Mouse (Mus musculus): ENCODE results near the gene Ccdc32. TPM values are rescaled to one million over a fixed set of nuclear protein-coding genes. Genes with fewer than 3 reads are reported as not detected.
"Not testable (repeated sequence)": the region's sequence is repeated elsewhere in the genome, so short reads cannot be mapped to it uniquely, and the experiment has no call there.

The Ccdc32 gene
- polyA plus RNA-seq, 1 experiment from 2014 or later, result 36.0 TPM

DNA sequence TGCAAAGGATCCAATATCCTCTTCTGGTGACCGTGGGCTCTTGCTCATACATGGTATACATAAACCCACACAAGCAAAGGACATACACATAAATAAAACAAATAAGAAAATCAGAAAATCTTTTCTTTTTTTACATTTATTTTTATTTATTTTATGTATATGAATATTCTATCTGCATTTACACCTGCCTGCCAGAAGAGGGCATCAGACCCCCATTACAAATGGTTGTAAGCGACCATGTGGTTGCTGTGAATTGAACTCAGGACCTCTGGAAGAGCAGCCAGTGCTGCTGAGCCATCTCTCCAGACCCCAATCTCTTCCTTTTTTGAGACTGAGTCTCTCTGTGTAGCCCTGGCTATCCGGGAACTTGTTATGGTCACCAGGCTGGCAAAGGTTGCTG is 11.5 kb downstream of the Ccdc32 start:
- WGBS, result 96% methylated on average over 3 of the region's 3 CpGs

GRCm38 (mm10) chr2:119016312-119016711 is 12.9 kb downstream of the Ccdc32 start:
- WGBS, result 82% methylated on average over 4 of the region's 4 CpGs
- not testable (repeated sequence) for H3K9me3 ChIP-seq (ENCODE audit: control insufficient read depth, low read length); H3K27ac ChIP-seq; DNase-seq (ENCODE audit: low spot score); H3K27me3 ChIP-seq (ENCODE audit: control insufficient read depth, insufficient read depth, low read length); ATAC-seq (ENCODE audit: low FRiP score); H3K4me1 ChIP-seq (replicated peaks; ENCODE audit: control insufficient read depth, insufficient read depth, low read length); H3K9ac ChIP-seq; H3K4me2 ChIP-seq (replicated peaks); H3K4me3 ChIP-seq (replicated peaks; ENCODE audit: low read length)
- peaks cover 31% of the 10 kb centered on the region for H3K36me3 ChIP-seq (replicated peaks; ENCODE audit: control insufficient read depth, insufficient read depth)

More for the DNA sequence above, 11.5 kb downstream of the Ccdc32 start:
- DNase-seq (ENCODE audit: low spot score) (no peak), ATAC-seq (ENCODE audit: low FRiP score) (no peak)
- Histone ChIP-seq H3K27ac (no peak overlapping the region), H3K4me1 (replicated peaks; ENCODE audit: control insufficient read depth, insufficient read depth, low read length) (peaks cover 9% of the 10 kb centered on the region), H3K4me2 (replicated peaks) (no peak overlapping the region), H3K4me3 (replicated peaks; ENCODE audit: low read length) (no peak overlapping the region), H3K9me3 (ENCODE audit: control insufficient read depth, low read length) (peaks cover 2% of the 10 kb centered on the region; the same call in 1 of the 2 replicates), H3K27me3 (ENCODE audit: control insufficient read depth, insufficient read depth, low read length) (no peaks in the 10 kb centered on the region), H3K9ac (no peak overlapping the region), H3K36me3 (replicated peaks; ENCODE audit: control insufficient read depth, insufficient read depth) (peaks cover 41% of the 10 kb centered on the region)

DNA sequence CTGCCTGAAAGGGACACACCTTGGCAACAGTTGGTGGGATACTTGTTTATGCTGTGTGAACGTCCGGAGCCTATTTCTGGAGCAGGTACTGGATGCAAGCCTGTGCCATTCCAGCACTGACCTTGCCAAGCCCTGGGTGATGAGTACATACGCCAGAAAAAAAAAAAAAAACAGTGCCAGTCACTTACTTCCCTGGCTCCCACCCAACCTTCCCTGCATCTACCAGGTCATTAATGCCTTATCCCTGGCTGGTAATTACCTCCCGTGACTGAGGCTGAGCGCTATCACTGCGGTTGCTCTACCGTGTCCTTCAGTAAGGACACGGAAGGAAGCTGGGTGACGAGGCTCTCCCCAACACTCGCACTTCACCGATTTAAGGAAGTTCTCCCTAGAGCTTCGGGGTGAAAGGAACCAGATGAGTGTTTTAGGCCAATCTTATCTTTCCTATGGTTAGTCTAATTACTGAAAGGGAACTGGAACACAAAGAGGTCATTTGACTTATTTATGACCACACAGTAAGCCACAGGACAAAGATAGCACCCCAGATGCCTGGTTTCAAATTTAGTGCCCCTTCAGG is 13.5 kb downstream of the Ccdc32 start:
- DNase-seq (ENCODE audit: low spot score) (no peak), ATAC-seq (ENCODE audit: low FRiP score) (no peak)
- WGBS, result 70% methylated on average over 12 of the region's 12 CpGs
- Histone ChIP-seq H3K4me2 (replicated peaks) (no peak overlapping the region), H3K27me3 (ENCODE audit: control insufficient read depth, insufficient read depth, low read length) (no peaks in the 10 kb centered on the region), H3K9me3 (ENCODE audit: control insufficient read depth, low read length) (peaks cover 2% of the 10 kb centered on the region; the same call in 1 of the 2 replicates), H3K4me1 (replicated peaks; ENCODE audit: control insufficient read depth, insufficient read depth, low read length) (peaks cover 9% of the 10 kb centered on the region), H3K36me3 (replicated peaks; ENCODE audit: control insufficient read depth, insufficient read depth) (peaks cover 24% of the 10 kb centered on the region), H3K27ac (no peak overlapping the region), H3K9ac (no peak overlapping the region), H3K4me3 (replicated peaks; ENCODE audit: low read length) (no peak overlapping the region)

GRCm38 (mm10) chr2:119014989-119015388 is 14.2 kb downstream of the Ccdc32 start:
- Histone ChIP-seq H3K9me3 (ENCODE audit: control insufficient read depth, low read length) (peaks cover 2% of the 10 kb centered on the region; the same call in 1 of the 2 replicates), H3K4me1 (replicated peaks; ENCODE audit: control insufficient read depth, insufficient read depth, low read length) (peaks cover 9% of the 10 kb centered on the region), H3K9ac (no peak overlapping the region), H3K4me3 (replicated peaks; ENCODE audit: low read length) (no peak overlapping the region), H3K27ac (no peak overlapping the region), H3K27me3 (ENCODE audit: control insufficient read depth, insufficient read depth, low read length) (no peaks in the 10 kb centered on the region), H3K36me3 (replicated peaks; ENCODE audit: control insufficient read depth, insufficient read depth) (peaks cover 18% of the 10 kb centered on the region), H3K4me2 (replicated peaks) (no peak overlapping the region)
- no peak for ATAC-seq (ENCODE audit: low FRiP score)
- no peak for DNase-seq (ENCODE audit: low spot score)
- WGBS, result 85% methylated on average over 7 of the region's 7 CpGs

GRCm38 (mm10) chr2:119009376-119009775 is 19.8 kb downstream of the Ccdc32 start:
- WGBS, result 98% methylated on average over 2 of the region's 2 CpGs
- Histone ChIP-seq H3K9me3 (ENCODE audit: control insufficient read depth, low read length) (no peaks in the 10 kb centered on the region), H3K27me3 (ENCODE audit: control insufficient read depth, insufficient read depth, low read length) (no peaks in the 10 kb centered on the region), H3K36me3 (replicated peaks; ENCODE audit: control insufficient read depth, insufficient read depth) (no peaks in the 10 kb centered on the region), H3K4me1 (replicated peaks; ENCODE audit: control insufficient read depth, insufficient read depth, low read length) (no peaks in the 10 kb centered on the region), H3K9ac (no peak overlapping the region), H3K4me3 (replicated peaks; ENCODE audit: low read length) (no peak overlapping the region), H3K4me2 (replicated peaks) (no peak overlapping the region), H3K27ac (no peak overlapping the region)
- ATAC-seq (ENCODE audit: low FRiP score) (no peak), DNase-seq (ENCODE audit: low spot score) (no peak)

- DNase-seq (ENCODE audit: low spot score), result no peak
- no peak for ATAC-seq (ENCODE audit: low FRiP score)
- Histone ChIP-seq H3K27ac (no peak overlapping the region), H3K4me1 (replicated peaks; ENCODE audit: control insufficient read depth, insufficient read depth, low read length) (no peaks in the 10 kb centered on the region), H3K4me3 (replicated peaks; ENCODE audit: low read length) (no peak overlapping the region), H3K9ac (no peak overlapping the region), H3K4me2 (replicated peaks) (no peak overlapping the region), H3K9me3 (ENCODE audit: control insufficient read depth, low read length) (no peaks in the 10 kb centered on the region), H3K36me3 (replicated peaks; ENCODE audit: control insufficient read depth, insufficient read depth) (no peaks in the 10 kb centered on the region), H3K27me3 (ENCODE audit: control insufficient read depth, insufficient read depth, low read length) (no peaks in the 10 kb centered on the region)
- 84% methylated on average over 7 of the region's 7 CpGs for WGBS
These were observed 22.3 kb downstream of the Ccdc32 start for GRCm38 (mm10) chr2:119006886-119007285.

- WGBS, result 35% methylated on average over 3 of the region's 3 CpGs
- no peak for DNase-seq (ENCODE audit: low spot score)
- Histone ChIP-seq H3K4me1 (replicated peaks; ENCODE audit: control insufficient read depth, insufficient read depth, low read length) (peaks cover 18% of the 10 kb centered on the region; the same call in 1 of the 2 replicates), H3K27me3 (ENCODE audit: control insufficient read depth, insufficient read depth, low read length) (no peaks in the 10 kb centered on the region), H3K36me3 (replicated peaks; ENCODE audit: control insufficient read depth, insufficient read depth) (no peaks in the 10 kb centered on the region), H3K27ac (no peak overlapping the region), H3K9ac (no peak overlapping the region), H3K4me3 (replicated peaks; ENCODE audit: low read length) (no peak overlapping the region), H3K9me3 (ENCODE audit: control insufficient read depth, low read length) (no peaks in the 10 kb centered on the region), H3K4me2 (replicated peaks) (no peak overlapping the region)
- ATAC-seq (ENCODE audit: low FRiP score), result no peak
These were observed 30.1 kb downstream of the Ccdc32 start for GRCm38 (mm10) chr2:118999025-118999639.

GRCm38 (mm10) chr2:118998115-118998866 is 30.9 kb downstream of the Ccdc32 start:
- no peak for ATAC-seq (ENCODE audit: low FRiP score)
- no peaks in the 10 kb centered on the region for H3K9me3 ChIP-seq (ENCODE audit: control insufficient read depth, low read length)
- H3K36me3 ChIP-seq (replicated peaks; ENCODE audit: control insufficient read depth, insufficient read depth), result no peaks in the 10 kb centered on the region
- no peak overlapping the region for H3K27ac ChIP-seq
- H3K9ac ChIP-seq, result no peak overlapping the region
- H3K4me2 ChIP-seq (replicated peaks), result no peak overlapping the region
- peaks cover 18% of the 10 kb centered on the region; the same call in 1 of the 2 replicates for H3K4me1 ChIP-seq (replicated peaks; ENCODE audit: control insufficient read depth, insufficient read depth, low read length)
- WGBS, result 79% methylated on average over 6 of the region's 6 CpGs
- no peaks in the 10 kb centered on the region for H3K27me3 ChIP-seq (ENCODE audit: control insufficient read depth, insufficient read depth, low read length)
- DNase-seq (ENCODE audit: low spot score), result no peak
- H3K4me3 ChIP-seq (replicated peaks; ENCODE audit: low read length), result no peak overlapping the region

DNA sequence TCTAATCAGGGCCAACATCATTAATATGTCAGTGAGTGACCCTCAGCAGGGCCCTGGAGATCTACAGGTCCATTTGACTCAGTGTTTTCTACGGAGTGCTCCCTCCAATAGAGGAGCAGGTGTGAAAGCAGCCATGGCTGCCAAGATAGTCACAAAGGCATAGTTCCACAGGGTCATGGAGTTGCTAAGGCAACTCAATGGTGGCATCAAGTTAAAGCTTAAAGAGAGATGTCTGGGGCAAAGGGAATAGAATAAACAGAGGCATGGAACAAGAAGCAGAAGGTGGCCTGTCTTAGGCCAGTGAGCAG is 32.4 kb downstream of the Ccdc32 start:
- peak overlapping the region; percentile 14; the same call in 1 of the 2 replicates for H3K9ac ChIP-seq
- DNase-seq (ENCODE audit: low spot score), result no peak
- no peak; the same call in 1 of the 2 replicates for ATAC-seq (ENCODE audit: low FRiP score)
- WGBS, result 11% methylated on average over 1 of the region's 1 CpGs
- H3K9me3 ChIP-seq (ENCODE audit: control insufficient read depth, low read length), result no peaks in the 10 kb centered on the region
- H3K4me3 ChIP-seq (replicated peaks; ENCODE audit: low read length), result no peak overlapping the region
- H3K4me2 ChIP-seq (replicated peaks), result peak overlapping the region; percentile 25
- H3K27me3 ChIP-seq (ENCODE audit: control insufficient read depth, insufficient read depth, low read length), result no peaks in the 10 kb centered on the region
- peak overlapping the region; percentile 38; the same call in 1 of the 2 replicates for H3K27ac ChIP-seq
- H3K36me3 ChIP-seq (replicated peaks; ENCODE audit: control insufficient read depth, insufficient read depth), result no peaks in the 10 kb centered on the region
- H3K4me1 ChIP-seq (replicated peaks; ENCODE audit: control insufficient read depth, insufficient read depth, low read length), result peaks cover 18% of the 10 kb centered on the region; the same call in 1 of the 2 replicates

All from hindbrain, embryonic 14.5 days (tissue).